Mouse (Mus musculus): ENCODE measurements around the gene Ryr1.

Ryr1 gene

DNA sequence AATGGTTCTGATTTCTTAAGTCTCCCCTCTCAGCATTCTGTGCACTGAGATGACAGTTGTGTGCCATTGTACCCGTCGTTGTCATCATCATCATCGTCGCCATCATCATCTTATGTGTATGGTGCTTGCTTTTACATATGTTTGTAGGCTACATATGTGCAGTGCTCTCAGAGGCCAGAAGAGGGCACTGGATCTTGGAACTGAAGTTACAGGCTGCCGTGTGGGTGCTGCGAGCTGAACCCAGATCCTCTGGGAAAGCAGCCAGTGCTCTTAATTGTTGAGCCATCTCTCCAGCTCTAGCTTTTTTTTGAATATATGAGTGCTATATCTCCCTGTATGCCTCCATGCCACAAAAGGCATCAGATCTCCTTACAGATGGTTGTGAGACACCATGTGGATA lies 87.7 kb downstream of the Ryr1 start:
- no peak for DNase-seq (ENCODE audit: low spot score)

DNA sequence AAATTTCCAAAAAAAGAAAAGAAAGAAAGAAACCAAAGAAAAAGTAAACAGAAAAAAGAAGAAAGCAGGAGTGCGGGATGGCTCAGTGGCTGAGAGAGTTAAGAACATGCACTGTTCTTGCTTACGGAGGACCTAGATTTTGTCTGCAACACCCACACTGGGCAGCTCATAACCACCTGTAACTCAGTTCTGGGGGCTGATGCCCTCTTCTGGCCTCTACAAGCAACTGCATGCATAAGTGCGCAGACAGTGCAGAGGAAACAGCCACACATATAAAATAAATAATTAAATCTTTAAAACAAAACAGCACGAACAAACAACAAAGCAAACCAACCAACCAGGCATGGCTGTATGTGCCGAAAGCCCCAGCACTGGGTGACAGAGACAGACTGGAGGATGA lies 92.3 kb downstream of the Ryr1 start:
- no peak for DNase-seq (ENCODE audit: low spot score)

DNA sequence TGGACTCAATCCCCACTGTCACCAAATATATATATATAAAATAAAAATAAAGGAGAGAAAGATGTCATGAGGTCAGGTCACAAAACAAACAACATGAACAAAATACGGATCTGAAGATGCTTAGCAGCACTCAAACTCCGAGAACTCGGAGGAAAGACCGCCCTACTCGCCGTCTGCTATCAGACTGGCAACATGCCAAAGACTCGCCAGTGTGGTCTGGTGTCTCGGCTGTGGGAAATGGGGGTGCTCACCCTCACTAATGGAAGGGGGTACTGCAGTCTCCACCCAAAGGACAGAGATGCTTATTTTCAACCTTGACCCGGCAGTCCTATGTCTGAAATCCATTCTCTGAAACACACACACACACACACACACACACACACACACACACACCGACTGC lies 93.3 kb downstream of the Ryr1 start:
- DNase-seq (ENCODE audit: low spot score): no peak

DNA sequence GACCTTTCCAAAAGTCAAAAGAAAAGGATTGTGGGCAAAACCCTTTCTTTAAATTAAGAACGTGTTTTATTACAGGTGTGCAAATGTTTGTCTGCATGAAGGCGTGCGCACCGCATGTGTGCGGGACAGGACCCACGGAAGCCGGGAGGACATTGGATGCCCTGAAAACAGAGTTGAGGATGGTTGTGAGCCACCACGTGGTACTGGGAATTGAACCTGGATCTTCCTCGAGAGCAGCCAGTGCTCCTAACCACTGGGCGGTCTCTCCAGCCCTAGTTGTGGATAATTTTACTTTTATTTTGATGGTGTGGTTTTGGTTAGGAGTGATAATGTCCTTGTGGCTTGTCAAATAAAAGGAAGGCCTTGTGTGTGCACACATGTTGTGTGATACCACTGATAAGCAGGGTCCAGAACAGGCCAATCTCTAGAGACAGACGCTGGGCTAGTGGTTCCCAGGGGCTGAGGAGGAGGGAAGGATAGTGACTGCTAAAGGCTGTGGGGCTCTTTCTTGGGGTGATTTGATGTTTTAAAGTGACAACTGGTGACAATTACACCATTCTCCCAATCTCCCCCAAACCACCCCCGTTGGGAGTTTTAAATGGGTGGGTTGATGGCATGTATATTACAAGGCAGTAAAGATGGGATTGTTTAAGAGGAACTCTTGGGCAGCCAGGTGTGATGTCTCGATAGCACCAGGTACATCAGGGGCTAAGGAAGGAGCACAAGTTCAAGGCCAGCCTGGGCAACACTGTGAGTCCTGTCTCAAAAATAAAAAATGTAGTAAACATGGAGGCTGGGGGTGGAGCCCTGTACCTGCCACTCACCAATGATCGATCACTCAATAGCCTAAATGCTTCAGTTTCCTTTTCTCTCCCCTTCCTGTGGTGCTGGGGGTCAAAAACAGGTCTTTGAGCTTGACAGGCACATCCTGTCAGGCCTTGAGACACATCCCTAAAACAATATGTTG lies 95.0 kb downstream of the Ryr1 start:
- no peak for DNase-seq (ENCODE audit: low spot score)

DNA sequence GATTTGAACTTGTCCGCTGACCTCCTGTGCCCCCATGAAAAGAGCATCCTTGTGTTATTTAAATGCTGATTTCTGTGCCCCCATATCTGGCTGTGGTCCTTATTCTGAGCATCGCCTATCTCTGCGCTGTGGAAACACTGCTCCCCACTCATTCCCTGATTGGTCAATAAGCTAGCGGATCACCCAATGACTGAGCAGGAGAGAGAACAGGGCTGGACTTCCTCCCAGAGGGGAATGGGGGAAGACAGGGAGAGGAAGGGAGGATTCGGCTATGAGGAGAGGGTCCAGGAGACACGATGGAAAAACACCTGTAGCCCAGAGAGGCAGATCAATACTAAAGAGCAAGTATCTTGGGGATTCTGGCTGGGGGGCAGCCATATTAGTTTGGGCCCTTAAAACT lies 96.2 kb downstream of the Ryr1 start:
- no peak for DNase-seq (ENCODE audit: low spot score)

DNA sequence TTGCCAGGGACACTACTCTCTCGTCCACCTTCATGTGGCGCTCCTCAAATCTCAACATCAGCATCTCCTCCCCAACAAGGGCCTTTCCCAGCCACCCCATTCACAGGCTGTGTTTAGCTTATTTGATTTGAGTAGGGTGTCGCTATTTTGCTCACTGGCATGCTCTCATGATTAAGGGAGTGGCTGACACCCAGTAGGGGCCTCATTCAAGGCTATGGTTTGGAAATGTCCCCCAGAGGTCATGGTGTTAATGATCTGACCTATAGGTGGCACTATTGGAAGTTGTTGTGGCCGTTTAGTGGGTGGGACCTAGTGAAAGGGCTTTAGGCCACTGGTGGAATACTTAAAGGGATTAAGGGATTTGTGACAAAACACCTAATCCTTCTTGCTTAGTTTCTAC lies 98.2 kb downstream of the Ryr1 start:
- no peak for DNase-seq (ENCODE audit: low spot score)

DNA sequence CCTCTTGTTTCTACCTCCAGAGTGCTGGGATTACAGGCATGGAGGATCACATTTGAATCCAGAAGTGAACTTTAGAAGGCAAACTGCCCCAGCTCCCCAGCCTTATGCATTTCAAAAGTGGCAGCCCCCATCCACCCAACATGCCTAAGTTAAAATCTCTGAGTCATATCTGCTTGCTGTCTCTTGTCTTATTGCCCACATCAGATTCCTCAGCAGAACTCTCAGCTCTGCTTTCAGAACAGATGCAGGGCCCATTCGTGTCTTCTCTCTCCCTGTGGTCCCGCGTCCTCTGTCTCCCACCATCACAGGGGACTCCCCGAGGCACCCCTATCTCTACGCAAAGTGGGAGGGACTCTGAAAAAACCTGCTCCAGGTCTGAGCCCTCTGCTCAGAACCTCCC lies 98.8 kb downstream of the Ryr1 start:
- no peak for DNase-seq (ENCODE audit: low spot score)

DNA sequence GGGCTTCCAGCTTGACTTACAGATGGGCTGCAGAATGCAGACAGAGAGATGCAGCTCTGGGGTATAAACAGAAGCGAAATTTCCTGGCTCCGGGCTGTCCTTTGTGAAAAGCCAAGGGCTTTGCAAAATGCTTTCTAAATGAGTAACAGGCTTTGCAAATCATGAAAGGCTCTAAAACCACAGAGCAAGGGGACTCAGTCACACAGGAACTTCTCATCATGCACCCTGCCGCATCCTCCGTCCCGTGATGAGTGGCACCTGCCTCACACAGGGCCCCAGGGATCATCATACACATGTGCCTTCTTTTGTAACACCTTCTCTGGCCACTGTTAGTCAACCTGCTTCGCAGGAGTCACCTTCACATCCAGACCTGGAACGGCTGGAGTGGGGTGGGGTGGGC lies 99.4 kb downstream of the Ryr1 start:
- peak; percentile 68 for DNase-seq (ENCODE audit: low spot score)

DNA sequence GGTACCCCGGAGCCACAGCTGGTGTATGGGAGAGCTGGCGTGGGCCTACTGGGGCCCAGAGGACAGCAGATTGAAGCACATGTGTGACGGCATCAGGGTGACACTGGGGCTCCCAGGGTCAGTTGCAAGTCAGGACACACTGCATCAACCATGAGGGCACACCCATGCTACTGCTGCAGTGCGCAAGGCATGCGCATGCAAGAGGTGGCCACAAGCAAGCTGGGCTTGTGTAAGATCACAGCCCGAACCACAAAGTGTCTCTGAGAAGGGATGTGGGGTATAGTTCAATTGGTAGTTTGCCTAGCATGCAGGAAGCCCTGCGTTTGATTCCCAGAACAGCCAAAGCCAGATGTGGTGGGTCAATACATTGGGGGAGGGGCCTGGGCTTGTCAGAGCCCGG lies 101.5 kb downstream of the Ryr1 start:
- DNase-seq (ENCODE audit: low spot score): peak; percentile 20

DNA sequence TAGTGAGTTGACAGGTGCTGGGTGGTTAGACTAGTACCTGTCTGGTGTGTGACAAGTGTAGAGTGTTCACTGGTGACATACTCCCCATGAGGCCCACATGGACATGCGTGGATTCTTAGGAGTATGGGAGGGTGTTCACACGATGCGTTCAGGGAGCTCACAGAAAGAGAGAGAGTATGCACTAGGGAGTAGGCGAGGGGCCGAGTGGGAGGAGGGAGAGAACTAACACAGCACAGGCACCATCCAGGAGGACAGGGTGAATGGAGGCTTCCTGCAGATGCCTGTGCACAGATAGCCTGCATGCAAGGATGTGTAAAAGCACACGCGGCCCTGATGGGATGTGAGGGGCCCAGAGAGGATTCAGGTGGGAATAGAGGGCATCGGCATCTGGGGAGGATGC lies 102.5 kb downstream of the Ryr1 start:
- DNase-seq (ENCODE audit: low spot score): no peak

DNA sequence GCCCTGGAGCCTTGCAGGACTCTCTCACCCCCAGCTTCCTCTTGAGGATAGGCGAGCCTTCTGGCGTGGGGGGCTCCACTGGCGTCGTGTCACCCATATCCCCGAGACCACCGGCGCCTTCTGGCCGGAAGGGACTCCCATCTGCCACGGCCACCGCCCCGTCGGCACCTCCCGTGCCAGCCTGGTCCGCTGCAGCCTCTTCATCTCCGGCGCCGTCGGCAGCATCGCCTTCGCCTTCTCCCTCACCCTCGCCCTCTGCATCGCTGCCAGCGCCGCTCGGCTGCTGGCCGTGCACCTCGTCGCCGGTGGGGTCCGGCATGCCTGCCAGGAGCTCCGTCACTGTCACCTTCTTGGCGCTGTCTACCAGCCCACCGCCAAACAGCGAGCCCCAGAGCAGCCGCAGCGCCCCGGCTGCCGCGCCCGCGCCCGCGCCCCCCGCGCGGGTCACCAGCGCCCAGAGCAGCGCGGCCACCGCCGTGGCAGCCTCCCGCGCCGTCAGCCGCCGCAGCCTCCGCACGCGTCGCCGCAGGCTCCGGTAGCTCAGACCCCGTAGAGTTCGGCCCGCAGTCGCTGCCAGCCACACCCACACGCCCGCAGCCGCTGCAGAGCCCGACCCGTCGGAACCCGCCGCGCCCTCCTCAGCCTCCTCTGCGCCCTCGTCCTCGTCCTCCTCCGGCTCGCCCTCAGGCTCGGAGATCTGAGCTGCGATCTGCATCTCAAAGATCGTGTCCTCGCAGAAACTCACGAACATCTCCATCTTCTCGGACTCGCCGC lies 105.3 kb downstream of the Ryr1 start:
- DNase-seq (ENCODE audit: low spot score): no peak

DNA sequence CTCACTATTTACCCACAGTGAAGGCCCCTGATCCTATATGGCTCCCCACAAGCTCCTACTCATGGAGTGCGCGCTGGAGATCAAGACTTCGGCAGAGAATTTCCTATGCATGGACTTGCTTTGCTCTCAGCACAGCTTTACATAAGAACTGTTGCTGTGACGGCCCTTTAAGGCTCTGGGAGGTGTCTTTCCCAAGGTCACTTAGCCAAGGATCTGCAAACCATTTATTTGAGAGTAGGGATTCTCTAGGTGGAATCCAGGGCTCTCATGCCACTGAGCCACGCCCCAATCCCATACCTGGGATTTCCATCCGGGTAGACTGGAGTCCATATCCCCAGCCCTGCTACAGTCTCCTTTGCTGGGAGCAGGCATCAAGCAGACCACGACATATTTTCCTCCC lies 107.8 kb downstream of the Ryr1 start:
- DNase-seq (ENCODE audit: low spot score): no peak

DNA sequence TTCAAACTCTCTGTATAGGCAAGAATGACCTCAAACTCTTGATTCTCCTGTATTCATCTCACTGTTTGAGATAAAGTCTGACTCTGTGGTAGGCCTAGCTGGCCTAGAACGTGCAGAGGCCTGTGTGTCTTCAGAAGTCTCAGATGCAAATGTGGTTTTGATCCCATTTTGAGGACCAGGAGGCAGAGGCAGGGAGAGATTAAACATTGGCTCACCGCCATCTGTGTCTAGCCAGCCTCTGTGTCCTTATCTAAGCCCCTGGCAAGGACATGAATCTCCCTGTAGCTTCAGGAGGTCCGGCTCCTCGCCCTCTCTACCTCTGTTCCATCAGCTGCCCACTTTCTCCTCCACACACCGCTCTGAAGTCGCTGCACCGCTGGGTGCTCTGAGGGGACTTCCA lies 108.5 kb downstream of the Ryr1 start:
- DNase-seq (ENCODE audit: low spot score): no peak

DNA sequence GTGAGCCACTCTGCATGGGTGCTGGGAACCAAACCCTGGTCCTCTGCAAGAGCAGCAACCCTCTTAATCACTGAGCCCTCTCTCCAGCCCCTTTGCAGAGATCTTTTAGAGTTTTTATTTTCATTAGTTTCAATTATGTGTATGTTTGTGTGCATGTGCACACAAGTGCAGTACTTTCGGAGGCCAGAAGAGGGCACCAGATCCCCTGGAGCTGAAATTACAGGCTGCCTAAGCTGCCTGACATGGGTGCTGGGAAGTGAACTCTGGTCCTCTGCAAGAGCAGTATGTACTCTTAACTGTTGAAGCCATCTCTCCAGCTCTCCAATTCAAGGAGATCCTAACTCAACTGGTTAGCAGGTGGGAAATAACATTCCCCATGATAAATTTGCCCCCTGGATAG lies 110.0 kb downstream of the Ryr1 start:
- DNase-seq (ENCODE audit: low spot score): no peak

DNA sequence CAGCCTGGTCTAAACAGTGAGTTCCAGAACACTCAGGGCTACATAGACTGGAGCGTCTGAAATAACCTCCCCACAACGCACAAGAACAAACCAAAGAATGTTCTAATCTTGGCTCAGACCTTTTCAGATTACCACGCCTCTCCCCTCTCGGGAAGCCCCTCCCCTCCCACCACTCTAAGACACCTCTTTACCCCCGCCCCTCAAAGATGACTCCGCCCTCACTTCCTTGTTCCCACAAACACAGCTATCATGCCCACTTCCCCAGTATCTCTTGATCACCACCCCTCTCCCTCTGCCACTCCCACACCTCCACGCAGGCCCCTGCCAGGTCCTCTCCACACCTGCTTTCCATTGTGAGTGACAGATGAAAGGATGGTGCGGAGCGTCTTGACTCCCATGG lies 116.3 kb downstream of the Ryr1 start:
- DNase-seq (ENCODE audit: low spot score): no peak

DNA sequence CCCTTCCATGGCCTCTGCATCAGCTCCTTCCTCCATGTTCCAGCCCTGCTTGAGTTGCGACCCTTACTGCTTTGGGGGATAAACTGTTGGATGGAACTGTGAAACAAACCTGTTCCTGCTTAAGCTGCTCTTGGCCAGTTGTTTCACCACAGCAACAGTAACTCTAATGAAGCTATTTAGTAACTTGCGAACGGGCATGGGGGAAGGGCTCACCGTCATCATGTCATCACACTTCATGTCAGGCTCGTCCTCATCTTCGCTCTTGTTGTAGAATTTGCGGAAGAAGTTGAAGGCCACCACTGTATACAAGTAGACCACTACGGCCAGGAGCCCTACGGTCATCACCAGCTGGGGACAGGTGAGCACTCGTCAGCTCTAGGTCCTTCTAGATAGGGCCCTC lies 116.8 kb downstream of the Ryr1 start:
- DNase-seq (ENCODE audit: low spot score): no peak

DNA sequence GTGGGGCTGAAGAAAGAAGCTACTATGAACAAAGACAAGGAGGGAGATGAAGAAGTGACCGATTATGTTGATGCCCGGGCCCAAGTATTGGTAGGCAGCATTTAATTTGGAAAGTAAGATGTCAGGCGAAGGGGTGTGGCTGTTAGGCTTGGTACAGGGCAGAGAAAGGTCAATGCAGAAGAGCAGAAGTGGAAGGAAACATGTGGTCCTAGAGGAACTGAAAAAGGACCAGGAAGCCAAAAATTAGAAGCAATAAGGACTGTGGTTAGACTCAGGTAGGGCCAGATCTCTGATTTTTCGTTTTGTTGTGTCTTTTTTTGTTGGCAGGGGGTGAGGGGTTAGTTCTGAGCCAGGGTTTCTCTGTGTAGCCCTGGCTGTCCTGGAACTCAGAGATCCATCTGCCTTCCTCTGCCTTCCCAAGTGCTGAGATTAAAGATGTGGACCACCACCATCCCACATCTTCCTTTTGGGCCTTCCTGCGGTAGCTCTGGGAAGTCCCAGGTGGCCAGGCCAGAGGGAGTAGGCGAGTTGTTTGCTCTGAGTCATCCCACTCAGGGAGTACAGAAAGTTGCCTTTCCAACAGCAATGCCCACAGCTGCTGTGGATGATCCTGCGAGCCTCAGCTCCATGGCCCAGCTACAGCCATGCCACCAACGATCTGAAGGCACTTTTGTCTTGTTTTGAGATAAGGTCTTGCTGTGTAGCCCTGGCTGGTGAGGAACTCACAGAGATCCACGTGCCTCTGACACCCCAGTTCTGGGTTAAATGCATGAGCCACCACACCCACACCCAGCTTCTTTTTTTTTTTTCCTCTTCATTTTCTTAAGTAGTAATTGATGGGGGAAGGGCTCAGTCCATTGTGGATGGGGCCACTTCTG lies 117.5 kb downstream of the Ryr1 start:
- no peak for DNase-seq (ENCODE audit: low spot score)

DNA sequence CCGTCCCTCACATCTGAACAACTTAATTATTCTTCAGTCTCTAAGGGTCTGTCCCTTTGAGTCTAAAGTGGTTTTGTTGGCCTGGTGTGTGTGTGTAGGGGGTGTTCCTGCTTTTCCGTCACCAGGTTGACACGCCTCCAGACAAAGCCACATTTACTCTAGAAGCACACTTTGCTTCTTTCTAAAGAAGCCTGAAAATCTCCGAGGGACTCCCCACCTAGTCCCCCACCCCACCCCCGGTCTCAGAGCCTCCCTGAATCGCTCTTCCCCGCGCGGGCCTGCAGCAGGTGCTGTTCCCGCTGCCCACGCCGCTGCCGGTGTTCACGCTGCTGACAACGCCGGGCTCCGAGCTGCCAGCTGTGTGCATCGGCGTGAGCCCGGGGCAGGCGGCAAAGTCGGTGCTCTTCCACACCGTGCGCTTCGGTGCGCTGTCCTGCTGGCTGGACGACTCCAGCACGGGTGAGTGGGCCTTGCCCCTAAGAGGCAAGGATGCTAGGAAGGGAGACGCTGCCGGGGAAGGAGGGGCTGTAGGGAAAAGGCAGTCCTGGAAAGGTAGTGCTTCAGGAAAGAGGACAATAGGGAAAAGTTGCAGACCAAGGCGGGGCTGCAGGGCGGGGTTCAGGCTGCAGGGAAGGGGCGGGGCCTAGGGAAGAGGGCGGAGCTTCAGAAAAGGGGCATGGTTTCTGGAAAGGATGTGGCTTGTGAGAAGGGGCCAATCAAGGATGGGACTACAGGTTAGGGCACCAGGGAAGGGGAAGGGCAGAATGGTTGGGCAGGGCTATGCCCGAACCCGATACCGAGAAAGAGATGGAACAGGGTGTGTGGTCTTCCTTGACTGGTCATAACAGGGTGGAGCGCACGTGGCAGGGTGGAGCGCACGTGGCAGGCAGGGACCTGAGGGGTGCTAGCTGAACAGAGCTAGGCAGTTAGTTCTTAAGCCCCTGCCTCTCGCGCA lies 124.1 kb downstream of the Ryr1 start:
- DNase-seq (ENCODE audit: low spot score): peak; percentile 68

DNA sequence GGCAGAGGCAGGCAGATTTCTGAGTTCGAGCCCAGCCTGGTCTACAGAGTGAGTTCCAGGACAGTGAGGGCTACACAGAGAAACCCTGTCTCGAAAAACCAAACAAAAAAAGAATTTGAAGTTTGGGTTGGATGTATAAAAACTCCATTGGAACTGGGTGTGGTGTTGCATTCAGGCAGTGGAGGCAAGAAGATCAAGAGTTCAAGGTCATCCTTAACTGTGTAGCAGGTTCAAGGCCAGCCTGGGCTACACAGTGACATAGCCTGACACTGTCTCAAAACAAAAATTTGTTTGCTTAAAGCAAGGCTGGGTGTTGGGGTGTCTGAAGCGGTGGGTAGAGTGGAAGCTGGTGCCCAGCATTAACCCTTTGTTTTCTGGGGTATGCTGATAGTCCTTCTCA lies 131.6 kb downstream of the Ryr1 start:
- DNase-seq (ENCODE audit: low spot score): no peak

DNA sequence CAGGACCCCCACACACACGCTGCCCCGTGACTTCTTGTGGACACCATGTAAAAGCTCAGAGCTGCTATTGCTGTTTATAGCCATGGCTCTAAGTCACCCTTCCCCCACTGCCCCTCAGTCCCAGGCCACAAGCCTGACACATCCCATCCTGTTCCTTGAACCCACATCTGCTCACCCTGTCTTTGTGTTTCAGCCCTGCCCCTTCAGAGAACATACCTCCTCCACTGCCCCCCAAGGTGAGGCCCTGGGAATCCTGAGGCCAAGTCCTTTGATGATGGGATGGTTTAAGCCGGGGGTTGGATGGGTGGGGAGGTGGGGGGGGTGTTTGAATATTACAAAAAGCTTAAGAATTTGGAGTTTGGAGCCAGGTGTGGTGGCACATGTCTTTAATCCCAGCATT lies 132.0 kb downstream of the Ryr1 start:
- DNase-seq (ENCODE audit: low spot score): no peak

DNA sequence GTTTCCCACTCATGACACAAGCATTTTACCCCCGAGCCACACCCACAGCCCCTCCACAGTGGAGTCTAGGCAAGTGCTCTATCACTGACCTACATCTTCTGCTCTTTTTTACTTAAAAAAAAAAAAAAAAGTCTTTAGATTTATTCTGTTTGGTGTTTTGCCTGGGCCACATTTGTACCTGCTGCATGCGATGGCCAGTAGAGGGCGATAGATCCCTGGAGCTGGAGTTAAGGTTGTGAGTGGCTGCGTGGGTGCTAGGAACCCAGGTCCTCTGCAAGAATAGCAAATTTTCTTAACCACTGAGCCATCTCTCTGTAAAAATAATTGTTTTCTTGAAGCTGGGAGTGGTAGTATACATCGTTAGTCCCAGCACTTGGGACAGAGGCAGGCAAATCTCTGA lies 133.4 kb downstream of the Ryr1 start:
- DNase-seq (ENCODE audit: low spot score): peak; percentile 16
